ENCODE assay signal across 8 mouse cellular contexts in the genomic region with DNA sequence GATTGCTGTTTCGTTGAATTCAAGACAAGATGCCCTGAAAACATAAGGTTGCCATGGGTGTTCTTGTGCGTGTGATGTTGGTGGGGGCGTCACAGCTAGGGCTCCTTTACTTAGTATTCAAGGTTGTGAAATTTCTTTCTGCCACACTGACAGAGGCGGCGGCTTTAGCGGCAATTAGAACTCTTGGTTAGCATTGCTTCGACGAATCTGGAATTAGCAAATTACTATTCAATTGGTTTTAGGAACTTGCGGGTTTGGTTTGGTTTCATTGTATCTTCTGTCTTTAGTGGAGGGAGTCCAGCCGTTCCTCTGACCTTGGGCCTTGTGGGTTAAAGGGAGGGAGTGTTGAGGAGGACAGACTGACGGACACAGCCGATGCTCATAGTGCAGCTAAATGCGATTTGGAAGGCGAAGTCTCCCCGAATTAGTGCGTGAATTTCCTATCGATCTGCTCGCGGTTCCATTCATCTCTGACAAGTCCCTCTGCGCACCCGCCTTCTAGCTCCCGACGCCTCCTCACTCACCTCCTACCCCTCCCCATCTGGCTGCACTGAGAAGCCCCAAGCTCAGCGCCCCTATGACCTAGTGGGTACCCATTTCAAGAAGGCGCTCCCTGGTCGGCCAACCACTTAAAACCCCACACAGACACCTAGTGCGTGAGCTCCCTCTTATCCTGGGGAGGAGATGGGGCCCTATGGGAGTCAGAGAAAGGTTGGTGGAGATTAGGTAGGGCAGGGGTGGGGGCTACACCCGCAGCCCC. TPM values are rescaled to one million over a fixed set of nuclear protein-coding genes. Genes with fewer than 3 reads are reported as not detected.
A peak's percentile ranks its signal among the peaks of the same experiment; 100 is the strongest.
DNase-seq lines count a peak whose midpoint lies in the region; ATAC-seq and TF ChIP-seq lines count a peak whose summit lies in the region.

A gene (plus strand): TSS at position 660 of the 760 bp plus-strand sequence.

- H3K36me3 ChIP-seq in lung, embryonic 16.5 days (ENCODE audit: control insufficient read depth, insufficient read depth, low read length): no peaks in the 10 kb centered on the region
- no peaks in the 10 kb centered on the region for H3K36me3 ChIP-seq in embryonic facial prominence, embryonic 13.5 days
- 0 out of 2 replicates have a peak, but pooled peaks cover 7% of the 10 kb centered on the region for H3K36me3 ChIP-seq in kidney, postnatal 0 days (ENCODE audit: insufficient read depth, low read length)
- peaks cover 2% of the 10 kb centered on the region; the same call in 1 of the 2 replicates for H3K36me3 ChIP-seq in small intestine, adult 2 months (ENCODE audit: control insufficient read depth, insufficient read depth, low read length)

- no peak for DNase-seq in lung, postnatal 25 days (ENCODE audit: low spot score)
- DNase-seq in kidney, postnatal 0 days (ENCODE audit: low spot score): no peak
- DNase-seq in layer of hippocampus, postnatal 25 days (ENCODE audit: extremely low spot score in 1 of 2, low spot score in 1 of 2): no peak
- no peak for DNase-seq in cerebellum, postnatal 14 days
- DNase-seq in lung, postnatal 10 days: no peak

- no peak for TF ChIP-seq POLR2A in small intestine, adult 2 months (IDR thresholded peaks at IDR 0.05; ENCODE audit: low read depth, low read length)

- H3K27me3 ChIP-seq in lung, embryonic 16.5 days (ENCODE audit: control insufficient read depth, insufficient read depth, low read depth, low read length): peaks cover 37% of the 10 kb centered on the region
- H3K27me3 ChIP-seq in embryonic facial prominence, embryonic 13.5 days: peaks cover 100% of the 10 kb centered on the region
- H3K27me3 ChIP-seq in kidney, postnatal 0 days (ENCODE audit: insufficient read depth, low read length): no peaks in the 10 kb centered on the region
- peaks cover 41% of the 10 kb centered on the region for H3K27me3 ChIP-seq in small intestine, adult 2 months (ENCODE audit: control insufficient read depth, insufficient read depth, low read length)

- ATAC-seq in lung, embryonic 16.5 days (ENCODE audit: low read depth): peak; percentile 4; the same call in 1 of the 2 replicates
- no peak for ATAC-seq in embryonic facial prominence, embryonic 13.5 days (ENCODE audit: insufficient number of reproducible peaks, insufficient read depth, low FRiP score, low TSS enrichment, low read depth)
- ATAC-seq in kidney, postnatal 0 days (replicated peaks; ENCODE audit: low FRiP score, low read depth): peak; percentile 9

- H3K9ac ChIP-seq in lung, embryonic 16.5 days (ENCODE audit: low read length): peak within 1 kb of the TSS; percentile 87
- no peak within 1 kb of the TSS for H3K9ac ChIP-seq in embryonic facial prominence, embryonic 13.5 days
- H3K9ac ChIP-seq in kidney, postnatal 0 days (ENCODE audit: low read depth, low read length): peak within 1 kb of the TSS; percentile 98

- 3% methylated on average over 28 of the region's 28 CpGs for WGBS in lung, embryonic 16.5 days
- WGBS in embryonic facial prominence, embryonic 13.5 days: 2% methylated on average over 28 of the region's 28 CpGs
- WGBS in kidney, postnatal 0 days: 6% methylated on average over 28 of the region's 28 CpGs
- 23% methylated on average over 28 of the region's 28 CpGs for WGBS in small intestine, adult 2 months

- H3K4me1 ChIP-seq in lung, embryonic 16.5 days (replicated peaks; ENCODE audit: control insufficient read depth, insufficient read depth, low read length): no peaks in the 10 kb centered on the region
- peaks cover 4% of the 10 kb centered on the region; the same call in 1 of the 2 replicates for H3K4me1 ChIP-seq in embryonic facial prominence, embryonic 13.5 days
- peaks cover 23% of the 10 kb centered on the region; the same call in 1 of the 2 replicates for H3K4me1 ChIP-seq in kidney, postnatal 0 days (replicated peaks; ENCODE audit: insufficient read depth, low read length)
- H3K4me1 ChIP-seq in small intestine, adult 2 months (ENCODE audit: control insufficient read depth, insufficient read depth, insufficient read length, low read length): peaks cover 5% of the 10 kb centered on the region; the same call in 1 of the 2 replicates

- peak within 1 kb of the TSS; percentile 79 for H3K4me2 ChIP-seq in lung, embryonic 16.5 days (ENCODE audit: low read depth, low read length)
- peak within 1 kb of the TSS; percentile 39 for H3K4me2 ChIP-seq in embryonic facial prominence, embryonic 13.5 days
- peak within 1 kb of the TSS; percentile 96 for H3K4me2 ChIP-seq in kidney, postnatal 0 days (ENCODE audit: low read length)

- peak within 1 kb of the TSS; percentile 62 for H3K4me3 ChIP-seq in lung, embryonic 16.5 days (ENCODE audit: low read length)
- peak within 1 kb of the TSS; percentile 25 for H3K4me3 ChIP-seq in embryonic facial prominence, embryonic 13.5 days
- H3K4me3 ChIP-seq in kidney, postnatal 0 days (replicated peaks; ENCODE audit: low read depth, low read length): peak within 1 kb of the TSS; percentile 83
- H3K4me3 ChIP-seq in small intestine, adult 2 months (ENCODE audit: low read depth, low read length): peak within 1 kb of the TSS; percentile 70

- TF ChIP-seq CTCF in kidney, postnatal 0 days (IDR thresholded peaks at IDR 0.05; ENCODE audit: low read depth): no peak
- TF ChIP-seq CTCF in small intestine, adult 2 months (IDR thresholded peaks at IDR 0.05; ENCODE audit: extremely low read depth, insufficient read length, insufficient replicate concordance, low read depth, low read length): no peak

- peak within 1 kb of the TSS; percentile 97 for H3K27ac ChIP-seq in lung, embryonic 16.5 days (ENCODE audit: low read length)
- no peak within 1 kb of the TSS for H3K27ac ChIP-seq in embryonic facial prominence, embryonic 13.5 days
- H3K27ac ChIP-seq in kidney, postnatal 0 days: peak within 1 kb of the TSS; percentile 99
- peak within 1 kb of the TSS; percentile 75 for H3K27ac ChIP-seq in small intestine, adult 2 months (ENCODE audit: insufficient read depth, low read depth, low read length)

- H3K9me3 ChIP-seq in lung, embryonic 16.5 days (ENCODE audit: control insufficient read depth, low read length): no peaks in the 10 kb centered on the region
- no peaks in the 10 kb centered on the region for H3K9me3 ChIP-seq in embryonic facial prominence, embryonic 13.5 days
- H3K9me3 ChIP-seq in kidney, postnatal 0 days (replicated peaks; ENCODE audit: low read length): no peaks in the 10 kb centered on the region

RNA-seq across cellular contexts. Expression of the gene that starts here (rescaled TPM):
- 3.4 TPM in 2 replicates for polyA plus RNA-seq in lung, embryonic 16.5 days (2015; fragmentation: Nextera tagmentation; extraction: Ambion mirVana)
- polyA plus RNA-seq in embryonic facial prominence, embryonic 13.5 days (2015; fragmentation: Nextera tagmentation; extraction: Ambion mirVana): 0.13 TPM in 1 of 2 replicates, not detected in the other
- 3.6 and 3.8 TPM in 2 replicates for polyA plus RNA-seq in kidney, postnatal 0 days (2015; fragmentation: Nextera tagmentation; extraction: Ambion mirVana)
- 1.4 and 2.9 TPM in 2 replicates for polyA plus RNA-seq in small intestine, adult 2 months (2012; rRNA removed)
- total RNA-seq in layer of hippocampus, postnatal 25 days (2021): not detected

Comparison
In these comparisons a context has a peak if more than half of its experiments do, and no peak if none do; other contexts are left out.
1. H3K4me2 ChIP-seq: peak in every context shown above with its lines; median percentile 96 in kidney, postnatal 0 days; 79 in lung, embryonic 16.5 days; 39 in embryonic facial prominence, embryonic 13.5 days.
2. H3K4me3 ChIP-seq: peak in every context shown above with its lines; median percentile 83 in kidney, postnatal 0 days; 70 in small intestine, adult 2 months; 62 in lung, embryonic 16.5 days; 25 in embryonic facial prominence, embryonic 13.5 days.